Mouse (Mus musculus): Measurements from ENCODE around the gene Fkbp15. TPM values are rescaled to one million over a fixed set of nuclear protein-coding genes. Genes with fewer than 3 reads are reported as not detected.

Gene Fkbp15
- 19.2 and 21.7 TPM in 2 replicates for polyA plus RNA-seq (2015; fragmentation: Nextera tagmentation; extraction: Ambion mirVana)

GRCm38 (mm10) chr4:62360088-62360804 lies at the start of gene Fkbp15, which contains the start of gene Slc31a1:
Fkbp15 (minus strand) TSS chr4:62360548.
Slc31a1 (plus strand) TSS chr4:62360727.
- peak within 1 kb of the TSS; percentile 80 for H3K4me2 ChIP-seq (ENCODE audit: low read length)
- DNase-seq (ENCODE audit: low spot score) (peak; percentile 99), ATAC-seq (replicated peaks; ENCODE audit: low FRiP score, low read depth) (peak; percentile 100)
- no peaks in the 10 kb centered on the region for H3K27me3 ChIP-seq (ENCODE audit: insufficient read depth, low read length)
- H3K36me3 ChIP-seq (ENCODE audit: insufficient read depth, low read length) = no peaks in the 10 kb centered on the region
- TF ChIP-seq CTCF (IDR thresholded peaks at IDR 0.05; ENCODE audit: low read depth) = no peak
- H3K9me3 ChIP-seq (replicated peaks; ENCODE audit: low read length) = no peaks in the 10 kb centered on the region
- peak within 1 kb of the TSS; percentile 83 for H3K27ac ChIP-seq
- WGBS = under 1% methylated on average over 51 of the region's 51 CpGs
- peaks cover 19% of the 10 kb centered on the region for H3K4me1 ChIP-seq (replicated peaks; ENCODE audit: insufficient read depth, low read length)
- H3K9ac ChIP-seq (ENCODE audit: low read depth, low read length) = peak within 1 kb of the TSS; percentile 83
- H3K4me3 ChIP-seq (replicated peaks; ENCODE audit: low read depth, low read length) = peak within 1 kb of the TSS; percentile 61

DNA sequence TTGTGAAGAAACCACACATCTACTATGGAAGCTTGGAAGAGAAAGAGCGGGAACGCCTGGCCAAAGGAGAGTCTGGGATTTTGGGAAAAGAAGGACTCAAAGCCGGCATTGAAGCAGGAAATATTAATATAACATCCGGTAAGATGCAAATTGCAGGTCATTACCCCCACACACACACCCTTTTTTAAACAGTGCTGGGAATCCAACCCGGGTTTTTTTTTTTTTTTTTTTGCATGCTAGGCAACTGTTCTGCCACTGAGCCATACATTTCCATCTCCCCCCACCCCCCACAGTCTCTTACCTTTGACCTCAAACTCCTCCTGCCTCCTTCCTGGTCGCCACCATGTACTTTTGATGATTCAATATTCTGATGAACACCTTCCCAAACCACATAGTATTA lies 49.3 kb upstream of the Fkbp15 start:
- H3K4me1 ChIP-seq (replicated peaks; ENCODE audit: insufficient read depth, low read length) = peaks cover 10% of the 10 kb centered on the region; the same call in 1 of the 2 replicates
- peaks cover 16% of the 10 kb centered on the region for H3K36me3 ChIP-seq (ENCODE audit: insufficient read depth, low read length)
- no peak for TF ChIP-seq CTCF (IDR thresholded peaks at IDR 0.05; ENCODE audit: low read depth)
- ATAC-seq (replicated peaks; ENCODE audit: low FRiP score, low read depth) (no peak), DNase-seq (ENCODE audit: low spot score) (no peak)
- peak overlapping the region; percentile 69 for H3K4me2 ChIP-seq (ENCODE audit: low read length)
- H3K9me3 ChIP-seq (replicated peaks; ENCODE audit: low read length) = no peaks in the 10 kb centered on the region
- peak overlapping the region; percentile 85 for H3K9ac ChIP-seq (ENCODE audit: low read depth, low read length)
- no peaks in the 10 kb centered on the region for H3K27me3 ChIP-seq (ENCODE audit: insufficient read depth, low read length)
- WGBS = 13% methylated on average over 6 of the region's 6 CpGs
- H3K4me3 ChIP-seq (replicated peaks; ENCODE audit: low read depth, low read length) = peak overlapping the region; percentile 73
- H3K27ac ChIP-seq = peak overlapping the region; percentile 88

DNA sequence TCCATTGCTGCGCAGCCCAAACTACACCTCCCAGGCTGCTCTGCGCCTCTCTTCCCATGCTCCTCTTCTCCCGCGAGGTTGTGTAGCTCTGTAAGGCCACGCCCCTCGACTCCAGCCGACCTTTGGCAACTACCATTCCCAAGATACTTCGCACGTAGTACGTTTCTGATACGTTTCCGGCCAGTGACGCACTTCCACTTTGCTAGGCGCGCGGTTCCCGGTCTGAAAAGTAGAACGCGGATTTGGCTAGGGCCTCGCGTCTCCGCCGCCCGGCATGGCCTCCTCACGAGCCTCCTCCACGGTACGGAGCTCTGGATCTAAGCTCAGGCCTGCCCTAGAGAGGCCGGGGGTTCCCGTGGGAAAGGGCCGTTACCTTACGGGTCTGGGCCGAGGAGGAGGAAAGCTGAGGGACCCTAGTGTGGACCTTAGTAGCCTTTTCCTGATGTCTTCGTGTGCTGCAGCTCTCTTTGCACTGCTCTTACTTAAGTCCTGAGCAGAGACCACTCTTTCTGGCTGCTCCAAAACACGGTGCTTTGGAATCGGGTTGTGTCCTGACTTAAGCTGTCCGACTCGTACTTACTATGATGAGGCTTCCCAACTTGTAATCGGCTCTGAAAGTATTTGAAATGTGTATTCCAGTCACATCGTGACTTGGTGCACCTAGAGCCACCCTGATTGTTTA lies 48.4 kb upstream of the Fkbp15 start, which contains the start of the genes Cdc26 and Prpf4:
Cdc26 (minus strand) TSS at position 42 of the 682 bp plus-strand sequence.
Prpf4 (plus strand) TSS at position 197 of the 682 bp plus-strand sequence.
- Histone ChIP-seq H3K27ac (peak within 1 kb of the TSS; percentile 88), H3K36me3 (ENCODE audit: insufficient read depth, low read length) (peaks cover 17% of the 10 kb centered on the region; the same call in 1 of the 2 replicates), H3K4me1 (replicated peaks; ENCODE audit: insufficient read depth, low read length) (peaks cover 10% of the 10 kb centered on the region; the same call in 1 of the 2 replicates), H3K9ac (ENCODE audit: low read depth, low read length) (peak within 1 kb of the TSS; percentile 85), H3K27me3 (ENCODE audit: insufficient read depth, low read length) (no peaks in the 10 kb centered on the region), H3K4me2 (ENCODE audit: low read length) (peak within 1 kb of the TSS; percentile 69), H3K4me3 (replicated peaks; ENCODE audit: low read depth, low read length) (peak within 1 kb of the TSS; percentile 73), H3K9me3 (replicated peaks; ENCODE audit: low read length) (no peaks in the 10 kb centered on the region)
- no peak for TF ChIP-seq CTCF (IDR thresholded peaks at IDR 0.05; ENCODE audit: low read depth)
- ATAC-seq (replicated peaks; ENCODE audit: low FRiP score, low read depth) (peak; percentile 98), DNase-seq (ENCODE audit: low spot score) (peak; percentile 100)
- WGBS = under 1% methylated on average over 39 of the region's 39 CpGs

DNA sequence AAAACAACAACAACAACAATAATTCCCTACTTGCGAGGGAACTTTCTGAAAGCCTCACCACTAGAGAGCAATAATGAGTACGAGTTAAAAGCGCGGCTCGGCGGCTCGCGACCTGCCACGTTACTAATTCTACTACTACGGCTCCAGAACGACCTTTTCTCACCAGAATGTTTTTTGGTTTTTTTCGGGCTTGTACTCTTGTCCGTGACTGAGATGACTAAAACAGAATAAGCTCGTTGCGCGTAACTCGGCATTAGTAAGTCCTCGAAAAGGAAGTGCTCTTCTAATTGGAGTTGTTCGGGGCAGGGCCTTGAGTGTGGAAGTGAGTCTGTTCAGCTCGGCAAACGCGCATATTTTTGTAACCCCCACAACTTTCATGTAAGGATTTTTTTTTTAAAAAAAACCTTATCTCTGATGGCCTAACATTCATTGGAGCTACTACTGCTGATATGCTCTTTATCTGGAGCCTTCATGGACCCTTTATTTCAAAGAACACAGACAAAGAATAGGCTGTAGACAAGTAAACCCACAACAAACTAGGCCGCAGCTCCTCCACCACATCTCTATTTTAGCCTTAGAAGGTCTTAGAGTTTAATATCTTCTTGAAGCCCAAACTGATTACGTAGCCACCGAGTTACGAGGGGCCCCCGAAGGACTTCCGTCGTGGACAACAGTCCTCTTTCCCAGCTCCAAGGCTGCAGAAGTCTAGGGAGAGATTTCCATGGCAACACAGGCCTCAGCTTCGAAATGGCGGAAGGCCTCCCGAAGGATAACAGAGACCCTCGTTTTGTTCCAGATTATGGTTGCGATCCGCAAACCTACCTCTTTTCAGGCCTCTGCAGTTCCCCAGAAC lies 47.6 kb upstream of the Fkbp15 start:
- no peaks in the 10 kb centered on the region for H3K9me3 ChIP-seq (replicated peaks; ENCODE audit: low read length)
- TF ChIP-seq CTCF (IDR thresholded peaks at IDR 0.05; ENCODE audit: low read depth) = peak; percentile 76
- under 1% methylated on average over 35 of the region's 35 CpGs for WGBS

GRCm38 (mm10) chr4:62406133-62406532 lies 45.8 kb upstream of the Fkbp15 start:
- WGBS = 81% methylated on average over 4 of the region's 4 CpGs
- H3K4me1 ChIP-seq (replicated peaks; ENCODE audit: insufficient read depth, low read length) = peaks cover 10% of the 10 kb centered on the region; the same call in 1 of the 2 replicates
- peaks cover 20% of the 10 kb centered on the region; the same call in 1 of the 2 replicates for H3K36me3 ChIP-seq (ENCODE audit: insufficient read depth, low read length)
- no peak overlapping the region for H3K27ac ChIP-seq
- H3K4me3 ChIP-seq (replicated peaks; ENCODE audit: low read depth, low read length) = no peak overlapping the region
- DNase-seq (ENCODE audit: low spot score) (no peak), ATAC-seq (replicated peaks; ENCODE audit: low FRiP score, low read depth) (no peak)
- H3K4me2 ChIP-seq (ENCODE audit: low read length) = no peak overlapping the region
- H3K9ac ChIP-seq (ENCODE audit: low read depth, low read length) = no peak overlapping the region
- no peaks in the 10 kb centered on the region for H3K27me3 ChIP-seq (ENCODE audit: insufficient read depth, low read length)
- no peaks in the 10 kb centered on the region for H3K9me3 ChIP-seq (replicated peaks; ENCODE audit: low read length)
- no peak for TF ChIP-seq CTCF (IDR thresholded peaks at IDR 0.05; ENCODE audit: low read depth)

More for the DNA sequence above, 47.6 kb upstream of the Fkbp15 start:
- Histone ChIP-seq H3K4me1 (replicated peaks; ENCODE audit: insufficient read depth, low read length) (peaks cover 10% of the 10 kb centered on the region; the same call in 1 of the 2 replicates), H3K27ac (peak overlapping the region; percentile 86), H3K9ac (ENCODE audit: low read depth, low read length) (peak overlapping the region; percentile 85), H3K4me3 (replicated peaks; ENCODE audit: low read depth, low read length) (peak overlapping the region; percentile 73), H3K4me2 (ENCODE audit: low read length) (peak overlapping the region; percentile 58), H3K27me3 (ENCODE audit: insufficient read depth, low read length) (no peaks in the 10 kb centered on the region), H3K36me3 (ENCODE audit: insufficient read depth, low read length) (peaks cover 17% of the 10 kb centered on the region; the same call in 1 of the 2 replicates)
- ATAC-seq (replicated peaks; ENCODE audit: low FRiP score, low read depth) (peak; percentile 33), DNase-seq (ENCODE audit: low spot score) (peak; percentile 92)

Data from kidney, postnatal 0 days (tissue).